Mouse (Mus musculus): Measurements from ENCODE around the gene Igfbp7. TPM values are rescaled to one million over a fixed set of nuclear protein-coding genes. Genes with fewer than 3 reads are reported as not detected.
"Not testable (repeated sequence)": the region's sequence is repeated elsewhere in the genome, so short reads cannot be mapped to it uniquely, and the experiment has no call there.

Igfbp7 gene
- polyA plus RNA-seq, 1 experiment from 2014 or later = 780 TPM

GRCm38 (mm10) chr5:77431068-77431467, 23.2 kb upstream of the Igfbp7 start:
- H3K27ac ChIP-seq (ENCODE audit: low read length) = no peak overlapping the region
- no peaks in the 10 kb centered on the region for H3K9me3 ChIP-seq (ENCODE audit: low read length)
- no peak overlapping the region for H3K4me2 ChIP-seq (replicated peaks; ENCODE audit: low read depth, low read length)
- no peak overlapping the region for H3K4me3 ChIP-seq (ENCODE audit: low read depth, low read length)
- TF ChIP-seq EP300 (IDR thresholded peaks at IDR 0.05) = no peak
- no peak for TF ChIP-seq CTCF (IDR thresholded peaks at IDR 0.05)
- H3K4me1 ChIP-seq (ENCODE audit: insufficient read depth, low read depth, low read length) = no peaks in the 10 kb centered on the region
- WGBS = 66% methylated on average over 9 of the region's 9 CpGs
- no peaks in the 10 kb centered on the region for H3K27me3 ChIP-seq (replicated peaks; ENCODE audit: insufficient read depth, low read length)
- ATAC-seq (no peak), DNase-seq (ENCODE audit: low spot score) (no peak)
- no peaks in the 10 kb centered on the region for H3K36me3 ChIP-seq (ENCODE audit: insufficient read depth, low read length)
- H3K9ac ChIP-seq (replicated peaks; ENCODE audit: low read depth) = no peak overlapping the region

- no peaks in the 10 kb centered on the region for H3K9me3 ChIP-seq (ENCODE audit: low read length)
- TF ChIP-seq EP300 (IDR thresholded peaks at IDR 0.05) = no peak
- TF ChIP-seq CTCF (IDR thresholded peaks at IDR 0.05) = no peak
- H3K4me3 ChIP-seq (ENCODE audit: low read depth, low read length) = no peak overlapping the region
- DNase-seq (ENCODE audit: low spot score) = no peak
- no peaks in the 10 kb centered on the region for H3K27me3 ChIP-seq (replicated peaks; ENCODE audit: insufficient read depth, low read length)
- no peaks in the 10 kb centered on the region for H3K4me1 ChIP-seq (ENCODE audit: insufficient read depth, low read depth, low read length)
- H3K27ac ChIP-seq (ENCODE audit: low read length) = no peak overlapping the region
- WGBS = 83% methylated on average over 11 of the region's 11 CpGs
- H3K9ac ChIP-seq (replicated peaks; ENCODE audit: low read depth) = no peak overlapping the region
- H3K36me3 ChIP-seq (ENCODE audit: insufficient read depth, low read length) = no peaks in the 10 kb centered on the region
- no peak for ATAC-seq
- H3K4me2 ChIP-seq (replicated peaks; ENCODE audit: low read depth, low read length) = no peak overlapping the region
Observed at GRCm38 (mm10) chr5:77430471-77430870, 22.6 kb upstream of the Igfbp7 start.

GRCm38 (mm10) chr5:77430049-77430448, 22.2 kb upstream of the Igfbp7 start:
- 84% methylated on average over 4 of the region's 4 CpGs for WGBS
- H3K27me3 ChIP-seq (replicated peaks; ENCODE audit: insufficient read depth, low read length) = no peaks in the 10 kb centered on the region
- no peak for DNase-seq (ENCODE audit: low spot score)

GRCm38 (mm10) chr5:77428526-77428925, 20.7 kb upstream of the Igfbp7 start:
- no peak overlapping the region for H3K27ac ChIP-seq (ENCODE audit: low read length)
- H3K4me2 ChIP-seq (replicated peaks; ENCODE audit: low read depth, low read length) = no peak overlapping the region
- ATAC-seq = no peak
- H3K27me3 ChIP-seq (replicated peaks; ENCODE audit: insufficient read depth, low read length) = no peaks in the 10 kb centered on the region
- no peaks in the 10 kb centered on the region for H3K36me3 ChIP-seq (ENCODE audit: insufficient read depth, low read length)
- no peaks in the 10 kb centered on the region for H3K4me1 ChIP-seq (ENCODE audit: insufficient read depth, low read depth, low read length)
- H3K9me3 ChIP-seq (ENCODE audit: low read length) = no peaks in the 10 kb centered on the region
- H3K9ac ChIP-seq (replicated peaks; ENCODE audit: low read depth) = no peak overlapping the region
- H3K4me3 ChIP-seq (ENCODE audit: low read depth, low read length) = no peak overlapping the region
- 57% methylated on average over 4 of the region's 4 CpGs for WGBS
- DNase-seq (ENCODE audit: low spot score) = no peak
- TF ChIP-seq EP300 (IDR thresholded peaks at IDR 0.05) (no peak), CTCF (IDR thresholded peaks at IDR 0.05) (no peak)

More at GRCm38 (mm10) chr5:77430049-77430448, 22.2 kb upstream of the Igfbp7 start:
- Histone ChIP-seq H3K36me3 (ENCODE audit: insufficient read depth, low read length) (no peaks in the 10 kb centered on the region), H3K4me1 (ENCODE audit: insufficient read depth, low read depth, low read length) (no peaks in the 10 kb centered on the region), H3K9me3 (ENCODE audit: low read length) (no peaks in the 10 kb centered on the region), H3K4me2 (replicated peaks; ENCODE audit: low read depth, low read length) (no peak overlapping the region), H3K9ac (replicated peaks; ENCODE audit: low read depth) (no peak overlapping the region), H3K4me3 (ENCODE audit: low read depth, low read length) (no peak overlapping the region), H3K27ac (ENCODE audit: low read length) (no peak overlapping the region)
- no peak for ATAC-seq
- no peak for TF ChIP-seq EP300 (IDR thresholded peaks at IDR 0.05)
- no peak for TF ChIP-seq CTCF (IDR thresholded peaks at IDR 0.05)

GRCm38 (mm10) chr5:77427986-77428385, 20.1 kb upstream of the Igfbp7 start:
- Histone ChIP-seq H3K9me3 (ENCODE audit: low read length) (no peaks in the 10 kb centered on the region), H3K4me2 (replicated peaks; ENCODE audit: low read depth, low read length) (no peak overlapping the region), H3K36me3 (ENCODE audit: insufficient read depth, low read length) (no peaks in the 10 kb centered on the region), H3K27ac (ENCODE audit: low read length) (no peak overlapping the region), H3K27me3 (replicated peaks; ENCODE audit: insufficient read depth, low read length) (no peaks in the 10 kb centered on the region), H3K4me3 (ENCODE audit: low read depth, low read length) (no peak overlapping the region), H3K4me1 (ENCODE audit: insufficient read depth, low read depth, low read length) (no peaks in the 10 kb centered on the region), H3K9ac (replicated peaks; ENCODE audit: low read depth) (no peak overlapping the region)
- 71% methylated on average over 5 of the region's 5 CpGs for WGBS
- DNase-seq (ENCODE audit: low spot score) (peak; percentile 48), ATAC-seq (peak; percentile 54; the same call in 1 of the 2 replicates)
- no peak for TF ChIP-seq CTCF (IDR thresholded peaks at IDR 0.05)
- no peak for TF ChIP-seq EP300 (IDR thresholded peaks at IDR 0.05)

- 64% methylated on average over 7 of the region's 7 CpGs for WGBS
- Histone ChIP-seq H3K27me3 (replicated peaks; ENCODE audit: insufficient read depth, low read length) (no peaks in the 10 kb centered on the region), H3K36me3 (ENCODE audit: insufficient read depth, low read length) (no peaks in the 10 kb centered on the region), H3K27ac (ENCODE audit: low read length) (no peak overlapping the region), H3K4me2 (replicated peaks; ENCODE audit: low read depth, low read length) (no peak overlapping the region), H3K9ac (replicated peaks; ENCODE audit: low read depth) (no peak overlapping the region), H3K4me3 (ENCODE audit: low read depth, low read length) (no peak overlapping the region), H3K4me1 (ENCODE audit: insufficient read depth, low read depth, low read length) (no peaks in the 10 kb centered on the region), H3K9me3 (ENCODE audit: low read length) (no peaks in the 10 kb centered on the region)
- DNase-seq (ENCODE audit: low spot score) (no peak), ATAC-seq (no peak)
- no peak for TF ChIP-seq EP300 (IDR thresholded peaks at IDR 0.05)
- no peak for TF ChIP-seq CTCF (IDR thresholded peaks at IDR 0.05)
Observed at GRCm38 (mm10) chr5:77425721-77426500, 18.1 kb upstream of the Igfbp7 start.

- H3K27ac ChIP-seq (ENCODE audit: low read length); H3K4me2 ChIP-seq (replicated peaks; ENCODE audit: low read depth, low read length); H3K4me1 ChIP-seq (ENCODE audit: insufficient read depth, low read depth, low read length); H3K9me3 ChIP-seq (ENCODE audit: low read length); H3K4me3 ChIP-seq (ENCODE audit: low read depth, low read length); H3K9ac ChIP-seq (replicated peaks; ENCODE audit: low read depth); H3K27me3 ChIP-seq (replicated peaks; ENCODE audit: insufficient read depth, low read length); H3K36me3 ChIP-seq (ENCODE audit: insufficient read depth, low read length); DNase-seq (ENCODE audit: low spot score): not testable (repeated sequence)
- peak; percentile 43; the same call in 1 of the 2 replicates for ATAC-seq
- 42% methylated on average over 4 of the region's 4 CpGs for WGBS
Observed at GRCm38 (mm10) chr5:77419537-77419936, 11.7 kb upstream of the Igfbp7 start.
